In genomic region chr6:91491004-91491403, GRCm38 (mm10) we compare ENCODE assay signal across 23 mouse cellular contexts. TPM values are rescaled to one million over a fixed set of nuclear protein-coding genes. Genes with fewer than 3 reads are reported as not detected.
A peak's percentile ranks its signal among the peaks of the same experiment; 100 is the strongest.
DNase-seq lines count a peak whose midpoint lies in the region; ATAC-seq and TF ChIP-seq lines count a peak whose summit lies in the region.
"Had no signal": no experiment of that assay in that cellular context is flagged by ENCODE, and none has a peak within 500 bp of the region (broad histone marks: within the 10 kb centered on the region; RNA-seq: fewer than 3 reads in every experiment).

No protein-coding gene starts in this region.

- H3K36me3 ChIP-seq in lung, postnatal 0 days (ENCODE audit: insufficient read depth, low read length): peaks cover 16% of the 10 kb centered on the region; the same call in 1 of the 2 replicates

- no peak overlapping the region for H3K9ac ChIP-seq in lung, postnatal 0 days (replicated peaks; ENCODE audit: low read depth)
- H3K9ac ChIP-seq: forebrain, embryonic 13.5 days; forebrain, postnatal 0 days; hindbrain, embryonic 13.5 days had no signal

- ATAC-seq in lung, postnatal 0 days: no peak
- ATAC-seq in frontal cortex, adult (ENCODE audit: low TSS enrichment): no peak
- ATAC-seq: CD4-positive, CD25-positive, alpha-beta regulatory T cell, adult 4 months; forebrain, embryonic 13.5 days; forebrain, postnatal 0 days; hindbrain, postnatal 0 days; inflammation-experienced regulatory T-cells, adult 6 months had no signal

- TF ChIP-seq CTCF in gastrocnemius, adult 2 months (IDR thresholded peaks at IDR 0.05): no peak
- TF ChIP-seq CTCF in layer of hippocampus, adult 2 months (conservative IDR thresholded peaks at IDR 0.05): no peak
- no peak for TF ChIP-seq CTCF in lung, postnatal 0 days (IDR thresholded peaks at IDR 0.05)

- 44% methylated on average over 6 of the region's 6 CpGs for WGBS in lung, postnatal 0 days

- no peak for DNase-seq in gastrocnemius, adult 2 months
- no peak for DNase-seq in gastrocnemius, adult 18-20 months (ENCODE audit: low spot score)
- DNase-seq in layer of hippocampus, adult 2 months (ENCODE audit: low spot score in 2 of 2): no peak
- no peak for DNase-seq in layer of hippocampus, postnatal 36 days
- peak; percentile 31 for DNase-seq in lung, postnatal 0 days (ENCODE audit: low spot score)
- DNase-seq in lung, postnatal 36 days: no peak
- DNase-seq in yolk sac, embryonic 10.5 days (ENCODE audit: low spot score): peak; percentile 72
- DNase-seq: adrenal gland, adult 8-10 months; adrenal gland, postnatal 25 days; cerebellum, adult 18-20 months; cerebellum, adult 9-10 months; cerebellum, postnatal 14 days; forebrain, postnatal 0 days; gastrocnemius, postnatal 14 days; heart, adult 11 months had no signal

- peaks cover 4% of the 10 kb centered on the region; the same call in 1 of the 2 replicates for H3K4me1 ChIP-seq in lung, postnatal 0 days (ENCODE audit: insufficient read depth, low read depth, low read length)
- H3K4me1 ChIP-seq: hindbrain, embryonic 13.5 days had no signal

- no peaks in the 10 kb centered on the region for H3K27me3 ChIP-seq in lung, postnatal 0 days (replicated peaks; ENCODE audit: insufficient read depth, low read length)
- H3K27me3 ChIP-seq: forebrain, embryonic 13.5 days; hindbrain, embryonic 13.5 days had no signal

- no peak overlapping the region for H3K4me3 ChIP-seq in gastrocnemius, adult 2 months
- H3K4me3 ChIP-seq in layer of hippocampus, adult 2 months: no peak overlapping the region
- no peak overlapping the region for H3K4me3 ChIP-seq in lung, postnatal 0 days (ENCODE audit: low read depth, low read length)
- H3K4me3 ChIP-seq: forebrain, embryonic 10.5 days; forebrain, embryonic 13.5 days; hindbrain, embryonic 13.5 days had no signal

- no peaks in the 10 kb centered on the region for H3K9me3 ChIP-seq in lung, postnatal 0 days (ENCODE audit: low read length)
- H3K9me3 ChIP-seq: forebrain, embryonic 10.5 days; forebrain, embryonic 13.5 days; hindbrain, embryonic 13.5 days had no signal

- TF ChIP-seq EP300 in lung, postnatal 0 days (IDR thresholded peaks at IDR 0.05): no peak

- intact Hi-C loops in gastrocnemius, adult 2 months (cut with DNase I): no loop called here

- no peak overlapping the region for H3K4me2 ChIP-seq in lung, postnatal 0 days (replicated peaks; ENCODE audit: low read depth, low read length)
- H3K4me2 ChIP-seq: forebrain, embryonic 13.5 days; heart, embryonic 11.5 days; hindbrain, embryonic 13.5 days had no signal

- peak overlapping the region; percentile 86; the same call in 1 of the 2 replicates for H3K27ac ChIP-seq in gastrocnemius, adult 2 months
- H3K27ac ChIP-seq in layer of hippocampus, adult 2 months: 0 out of 2 replicates have a peak overlapping the region, but pooled peaks have one; percentile 65
- 0 out of 2 replicates have a peak overlapping the region, but pooled peaks have one; percentile 2 for H3K27ac ChIP-seq in lung, postnatal 0 days (ENCODE audit: low read length)
- H3K27ac ChIP-seq: forebrain, embryonic 10.5 days; forebrain, embryonic 13.5 days; hindbrain, embryonic 13.5 days; hindbrain, postnatal 0 days had no signal

RNA-seq across cellular contexts. Expression of gene Tmem43, which starts 17.5 kb away (rescaled TPM):
- total RNA-seq in gastrocnemius, adult 2 months (2021): 10 to 100 TPM; 21.0 to 25.3 TPM
- 10 to 100 TPM; 23.2 to 27.0 TPM for total RNA-seq in gastrocnemius, adult 18-20 months (2021)
- total RNA-seq in layer of hippocampus, adult 2 months (2021): 10 to 100 TPM; 28.3 to 28.7 TPM
- 10 to 100 TPM; 28.7 to 31.8 TPM for total RNA-seq in layer of hippocampus, postnatal 36 days (2021)
- polyA plus RNA-seq in lung, postnatal 0 days (2015; fragmentation: Nextera tagmentation; extraction: Ambion mirVana): 59.3 and 69.4 TPM in 2 replicates

RNA-seq across cellular contexts. Expression of gene Chchd4, which starts 17.7 kb away (rescaled TPM):
- total RNA-seq in gastrocnemius, adult 2 months (2021): 10 to 100 TPM in 1 of 2 experiments, 1 to 10 TPM in 1; 8.0 to 10.2 TPM
- total RNA-seq in gastrocnemius, adult 18-20 months (2021): 10 to 100 TPM in 1 of 2 experiments, 1 to 10 TPM in 1; 8.9 to 10.7 TPM
- total RNA-seq in layer of hippocampus, adult 2 months (2021): 10 to 100 TPM; 19.3 to 21.8 TPM
- total RNA-seq in layer of hippocampus, postnatal 36 days (2021): 10 to 100 TPM; 19.8 to 22.8 TPM
- 16.3 and 16.5 TPM in 2 replicates for polyA plus RNA-seq in lung, postnatal 0 days (2015; fragmentation: Nextera tagmentation; extraction: Ambion mirVana)

RNA-seq across cellular contexts. Expression of gene Xpc, which starts 24.7 kb away (rescaled TPM):
- total RNA-seq in gastrocnemius, adult 2 months (2021): 1 to 10 TPM; 7.6 to 8.3 TPM
- 1 to 10 TPM; 8.1 to 9.0 TPM for total RNA-seq in gastrocnemius, adult 18-20 months (2021)
- 10 to 100 TPM; 12.2 to 14.0 TPM for total RNA-seq in layer of hippocampus, adult 2 months (2021)
- 10 to 100 TPM; 12.5 to 14.5 TPM for total RNA-seq in layer of hippocampus, postnatal 36 days (2021)
- 18.5 and 18.6 TPM in 2 replicates for polyA plus RNA-seq in lung, postnatal 0 days (2015; fragmentation: Nextera tagmentation; extraction: Ambion mirVana)

RNA-seq across cellular contexts. Expression of gene Lsm3, which starts 24.7 kb away (rescaled TPM):
- 10 to 100 TPM; 22.7 to 37.0 TPM for total RNA-seq in gastrocnemius, adult 2 months (2021)
- total RNA-seq in gastrocnemius, adult 18-20 months (2021): 10 to 100 TPM; 26.4 to 31.0 TPM
- 10 to 100 TPM; 35.0 to 36.9 TPM for total RNA-seq in layer of hippocampus, adult 2 months (2021)
- 10 to 100 TPM; 36.8 to 41.5 TPM for total RNA-seq in layer of hippocampus, postnatal 36 days (2021)
- polyA plus RNA-seq in lung, postnatal 0 days (2015; fragmentation: Nextera tagmentation; extraction: Ambion mirVana): 94.1 and 101 TPM in 2 replicates

Comparison
In these comparisons a context has a peak if more than half of its experiments do, and no peak if none do; other contexts are left out.
1. DNase-seq: peak in lung, postnatal 0 days (single experiment) and yolk sac, embryonic 10.5 days (single experiment); none in gastrocnemius, adult 2 months (single experiment), gastrocnemius, adult 18-20 months (single experiment), layer of hippocampus, adult 2 months (0 of 2), layer of hippocampus, postnatal 36 days (0 of 2) and lung, postnatal 36 days (single experiment).
2. H3K27ac ChIP-seq: peak in every context shown above with its lines; median percentile 86 in gastrocnemius, adult 2 months; 65 in layer of hippocampus, adult 2 months; 2 in lung, postnatal 0 days.